Mouse (Mus musculus): ENCODE data around the gene Chrdl2. TPM values are rescaled to one million over a fixed set of nuclear protein-coding genes. Genes with fewer than 3 reads are reported as not detected.
"Not testable (repeated sequence)": the region's sequence is repeated elsewhere in the genome, so short reads cannot be mapped to it uniquely, and the experiment has no call there.

The Chrdl2 gene
- total RNA-seq, 1 experiment from 2014 or later: not detected

DNA sequence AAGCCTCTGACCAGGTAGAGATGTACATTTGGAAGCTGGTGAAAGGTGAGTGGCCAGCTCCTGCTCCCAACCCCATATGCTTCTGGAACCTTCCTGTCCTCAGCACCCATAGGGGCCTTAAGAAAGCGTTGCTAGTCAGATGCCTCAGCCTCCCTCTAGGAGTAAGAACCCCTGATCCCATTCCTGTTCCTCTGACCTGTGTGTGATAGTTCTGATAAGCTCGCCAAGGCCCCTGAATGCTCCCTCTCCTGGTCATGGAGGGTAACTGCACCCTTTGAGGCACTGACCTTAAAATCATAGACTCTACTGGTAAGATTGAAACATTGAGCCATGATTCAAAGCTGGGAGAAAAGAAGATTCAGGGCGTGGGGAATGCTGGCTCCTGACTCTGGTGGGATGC, 23.3 kb downstream of the Chrdl2 start:
- 0 out of 2 replicates have a peak, but pooled peaks have one; percentile 33 for ATAC-seq (ENCODE audit: extremely low read depth, insufficient number of reproducible peaks, low FRiP score, poor library complexity, severe bottlenecking)

GRCm38 (mm10) chr7:100030996-100031749, 25.2 kb downstream of the Chrdl2 start:
- ATAC-seq (ENCODE audit: extremely low read depth, insufficient number of reproducible peaks, low FRiP score, poor library complexity, severe bottlenecking): no peak

DNA sequence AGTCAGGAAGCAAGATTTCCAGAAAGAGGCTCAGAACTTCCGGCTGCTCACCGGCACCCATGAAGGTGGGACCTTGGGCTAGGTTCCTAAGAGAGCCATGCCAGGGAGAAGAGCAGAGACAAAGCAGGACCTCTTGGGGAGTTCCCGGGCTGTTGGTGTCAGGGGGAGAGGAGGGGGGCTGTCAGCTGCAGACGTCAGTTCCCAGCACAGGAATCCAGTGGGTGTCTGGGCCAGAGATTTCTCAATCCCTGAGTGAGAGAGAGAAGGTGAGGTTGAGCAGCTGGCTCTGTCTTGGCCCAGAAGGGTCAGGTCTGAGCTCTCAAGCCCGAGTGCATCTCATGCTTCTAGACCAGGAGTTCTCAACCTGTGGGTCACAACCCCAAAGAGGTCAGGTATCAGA, 27.7 kb downstream of the Chrdl2 start:
- ATAC-seq (ENCODE audit: extremely low read depth, insufficient number of reproducible peaks, low FRiP score, poor library complexity, severe bottlenecking): no peak

DNA sequence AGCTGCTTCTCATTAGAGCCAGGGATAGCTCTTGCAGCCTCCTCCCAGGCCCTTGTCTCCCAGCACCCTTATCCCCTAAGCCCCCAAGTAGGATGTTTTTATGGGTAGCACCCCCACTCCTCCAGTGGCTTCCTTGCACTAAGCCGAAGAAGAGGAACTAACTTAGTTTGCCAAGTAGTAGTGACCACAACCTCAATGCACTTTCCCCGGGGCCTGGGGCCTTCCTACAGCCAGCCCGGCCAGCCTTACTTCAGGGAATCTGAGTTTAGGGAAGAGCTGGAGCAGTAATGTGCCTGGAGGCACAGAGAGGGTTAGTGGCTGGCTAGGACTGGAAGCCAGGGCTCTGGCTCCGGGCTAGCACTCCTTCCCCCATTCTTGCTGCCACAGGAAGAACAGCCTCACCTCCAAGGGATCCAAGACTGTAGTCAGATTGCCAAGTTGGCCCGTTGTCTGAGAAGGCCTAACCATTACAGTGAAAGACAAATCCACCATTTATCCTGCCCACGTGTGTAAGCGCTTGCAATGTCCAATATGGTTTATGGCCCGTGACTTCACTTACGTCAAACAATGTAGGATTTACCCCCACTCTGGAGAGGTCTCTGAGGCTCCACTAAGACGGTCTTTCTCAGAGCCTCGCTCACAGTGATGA, 29.0 kb downstream of the Chrdl2 start:
- ATAC-seq (ENCODE audit: extremely low read depth, insufficient number of reproducible peaks, low FRiP score, poor library complexity, severe bottlenecking): no peak

GRCm38 (mm10) chr7:100036050-100036449, 30.1 kb downstream of the Chrdl2 start:
- ATAC-seq (ENCODE audit: extremely low read depth, insufficient number of reproducible peaks, low FRiP score, poor library complexity, severe bottlenecking): no peak

- ATAC-seq (ENCODE audit: extremely low read depth, insufficient number of reproducible peaks, low FRiP score, poor library complexity, severe bottlenecking): no peak
Measured at GRCm38 (mm10) chr7:100036495-100036894, 30.5 kb downstream of the Chrdl2 start.

- ATAC-seq (ENCODE audit: extremely low read depth, insufficient number of reproducible peaks, low FRiP score, poor library complexity, severe bottlenecking): no peak
Measured at GRCm38 (mm10) chr7:100042120-100042519, 36.1 kb downstream of the Chrdl2 start.

- no peak for ATAC-seq (ENCODE audit: extremely low read depth, insufficient number of reproducible peaks, low FRiP score, poor library complexity, severe bottlenecking)
Measured at GRCm38 (mm10) chr7:100043096-100043495, 37.1 kb downstream of the Chrdl2 start.

GRCm38 (mm10) chr7:100043605-100044031, 37.6 kb downstream of the Chrdl2 start:
- ATAC-seq (ENCODE audit: extremely low read depth, insufficient number of reproducible peaks, low FRiP score, poor library complexity, severe bottlenecking): no peak

GRCm38 (mm10) chr7:100046486-100046885, 40.5 kb downstream of the Chrdl2 start:
- no peak for ATAC-seq (ENCODE audit: extremely low read depth, insufficient number of reproducible peaks, low FRiP score, poor library complexity, severe bottlenecking)

DNA sequence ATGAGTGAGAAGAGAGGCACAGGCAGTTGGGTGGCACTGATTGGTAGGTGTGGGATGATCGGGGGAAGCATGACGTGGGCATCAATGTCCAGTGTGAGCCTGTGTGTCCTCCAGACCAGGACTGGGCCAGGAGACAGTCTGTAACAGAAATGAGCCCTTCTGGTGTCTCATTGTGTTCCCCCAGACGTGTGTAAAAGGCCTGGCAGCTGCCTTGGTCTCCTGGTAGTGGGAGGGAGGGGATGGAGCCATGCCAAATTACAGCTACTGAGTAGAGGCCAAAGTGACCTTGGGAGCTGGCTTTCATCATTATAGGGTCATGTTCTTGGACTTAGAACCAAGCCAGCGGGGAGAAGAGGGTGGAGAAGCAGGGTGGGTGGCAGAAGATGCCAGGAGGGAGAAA, 45.9 kb downstream of the Chrdl2 start:
- ATAC-seq (ENCODE audit: extremely low read depth, insufficient number of reproducible peaks, low FRiP score, poor library complexity, severe bottlenecking): no peak

- not testable (repeated sequence) for ATAC-seq (ENCODE audit: extremely low read depth, insufficient number of reproducible peaks, low FRiP score, poor library complexity, severe bottlenecking)
Measured at GRCm38 (mm10) chr7:100052991-100053390, 47.0 kb downstream of the Chrdl2 start.

- ATAC-seq (ENCODE audit: extremely low read depth, insufficient number of reproducible peaks, low FRiP score, poor library complexity, severe bottlenecking): no peak
Measured at GRCm38 (mm10) chr7:100073959-100074358, 68.0 kb downstream of the Chrdl2 start.

DNA sequence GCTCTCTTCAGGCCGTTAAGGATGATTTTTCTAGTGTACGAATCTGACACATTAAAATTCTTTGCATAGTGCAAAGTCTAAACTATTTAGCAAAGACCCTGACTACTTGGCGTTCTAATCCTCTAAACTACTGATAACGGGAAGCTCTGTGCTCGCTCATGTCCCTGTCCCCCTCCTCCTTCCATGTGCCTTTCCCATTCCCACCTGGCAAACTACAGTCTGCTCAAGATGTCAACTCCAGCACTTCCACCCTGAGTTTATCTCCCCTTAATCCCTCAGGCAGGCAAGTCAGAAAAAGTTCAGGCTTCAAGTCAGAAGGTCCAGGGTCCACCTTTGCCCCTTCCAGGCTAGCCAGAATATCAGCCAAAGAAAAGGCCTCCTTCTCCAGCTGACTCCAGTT, 70.3 kb downstream of the Chrdl2 start:
- ATAC-seq (ENCODE audit: extremely low read depth, insufficient number of reproducible peaks, low FRiP score, poor library complexity, severe bottlenecking): no peak

DNA sequence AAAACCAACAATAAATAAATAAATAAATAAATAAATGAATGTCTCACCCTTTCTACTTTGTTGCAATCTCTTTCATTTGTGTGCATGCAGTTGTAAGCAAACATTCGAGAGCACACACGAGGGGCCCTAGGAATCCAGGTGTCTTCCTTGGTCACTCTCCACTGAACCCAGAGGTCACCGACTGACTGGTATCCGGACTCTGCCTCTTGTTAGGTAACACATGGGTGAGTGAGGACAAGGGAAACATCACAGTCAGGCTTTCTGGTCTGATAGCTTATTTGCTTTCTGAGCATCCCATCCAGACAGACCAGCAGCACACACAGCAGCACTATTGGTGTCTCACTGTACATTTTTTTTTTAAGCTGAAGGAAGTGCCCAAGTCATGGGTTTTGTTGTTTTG, 71.1 kb downstream of the Chrdl2 start:
- ATAC-seq (ENCODE audit: extremely low read depth, insufficient number of reproducible peaks, low FRiP score, poor library complexity, severe bottlenecking): no peak

- ATAC-seq (ENCODE audit: extremely low read depth, insufficient number of reproducible peaks, low FRiP score, poor library complexity, severe bottlenecking): no peak
Measured at GRCm38 (mm10) chr7:100080087-100080781, 74.3 kb downstream of the Chrdl2 start.

- no peak for ATAC-seq (ENCODE audit: extremely low read depth, insufficient number of reproducible peaks, low FRiP score, poor library complexity, severe bottlenecking)
Measured at GRCm38 (mm10) chr7:100082836-100083235, 76.9 kb downstream of the Chrdl2 start.

- ATAC-seq (ENCODE audit: extremely low read depth, insufficient number of reproducible peaks, low FRiP score, poor library complexity, severe bottlenecking): no peak
Measured at GRCm38 (mm10) chr7:100083812-100084211, 77.8 kb downstream of the Chrdl2 start.
